Mouse (Mus musculus): ENCODE data around the gene Hspb8.
"Not testable (repeated sequence)": the region's sequence is repeated elsewhere in the genome, so short reads cannot be mapped to it uniquely, and the experiment has no call there.

Hspb8 gene

DNA sequence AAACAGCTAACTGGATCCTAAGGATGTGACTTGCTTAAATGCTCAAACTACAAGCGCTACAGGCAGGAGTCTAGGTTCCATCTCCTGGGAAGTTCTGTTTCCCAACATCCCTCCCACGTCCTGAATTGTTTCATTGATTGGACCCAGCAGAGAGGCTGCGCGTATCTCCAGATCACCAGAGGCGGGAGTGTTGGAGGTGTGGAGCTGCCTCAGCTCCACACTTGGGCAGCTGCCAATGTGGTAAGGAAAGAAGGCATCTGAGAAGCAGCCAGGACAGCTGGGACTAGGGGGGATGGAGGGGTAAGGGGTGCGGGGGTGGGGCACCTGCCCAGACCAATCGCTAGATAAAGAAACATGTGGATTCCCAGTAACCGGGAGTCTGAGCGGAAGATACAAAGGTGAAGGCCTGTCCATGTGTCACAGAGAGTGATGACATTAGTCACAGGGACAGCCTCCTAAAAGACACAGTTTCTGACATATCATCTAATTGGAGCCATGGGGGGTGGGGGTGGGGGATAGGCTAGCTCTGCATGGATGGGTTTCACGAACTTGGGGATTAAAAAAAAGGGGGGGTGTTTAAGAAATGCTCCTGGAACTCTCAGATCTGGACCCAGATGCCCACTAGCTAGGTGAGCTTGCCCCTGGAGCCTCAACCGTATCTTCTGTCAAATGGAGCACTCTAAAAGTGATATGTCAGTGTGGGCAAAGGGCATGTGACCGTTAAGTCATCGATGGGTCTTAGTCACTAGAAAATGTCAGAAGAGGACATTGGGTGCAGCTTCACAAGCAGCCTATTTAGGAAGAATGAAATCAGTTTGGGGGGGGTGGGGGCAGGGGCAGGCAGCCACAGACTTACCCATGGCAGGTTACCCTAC, 12.5 kb upstream of the Hspb8 start:
- DNase-seq (ENCODE audit: extremely low spot score, low read depth, low spot score) = no peak

DNA sequence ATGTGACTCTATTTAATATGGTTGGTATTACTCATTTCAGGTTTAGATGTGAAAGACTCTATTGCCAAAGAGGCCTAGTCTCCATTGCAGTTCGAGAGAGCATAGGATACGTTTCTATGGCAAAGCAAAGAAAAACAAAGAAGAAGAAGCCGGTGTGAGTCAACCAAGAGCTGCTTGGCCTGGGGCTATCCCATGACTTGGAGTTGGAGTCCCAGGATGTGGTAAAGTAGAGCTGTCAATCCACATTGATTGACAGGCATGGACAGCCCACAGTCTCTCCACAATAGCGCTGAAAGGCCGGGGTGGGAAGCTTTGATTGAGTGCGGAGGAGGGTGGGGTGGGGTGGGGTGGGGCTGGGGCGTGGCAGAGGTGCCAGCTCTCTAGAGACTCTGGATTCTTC, 10.2 kb upstream of the Hspb8 start:
- DNase-seq (ENCODE audit: extremely low spot score, low read depth, low spot score) = no peak

DNA sequence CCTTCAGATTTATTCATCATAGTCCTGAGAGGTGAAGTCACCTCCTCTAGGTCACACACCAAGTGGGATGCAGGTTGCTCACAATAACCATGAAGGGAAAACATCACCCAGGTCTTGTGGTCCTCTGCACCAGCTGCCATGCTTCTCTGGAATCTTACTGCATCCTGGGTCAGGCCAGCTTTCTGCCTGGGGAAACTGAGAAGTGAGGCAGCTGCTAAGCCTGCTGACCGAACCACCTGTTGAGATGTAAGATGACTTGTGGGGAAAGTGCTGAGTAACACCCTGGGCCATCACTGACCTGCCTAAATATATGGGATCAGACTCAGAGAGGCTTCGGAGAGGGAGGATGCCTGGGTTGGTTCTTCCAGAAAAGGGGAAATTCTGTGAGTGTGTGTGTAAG, 4.0 kb upstream of the Hspb8 start:
- DNase-seq (ENCODE audit: extremely low spot score, low read depth, low spot score) = no peak

DNA sequence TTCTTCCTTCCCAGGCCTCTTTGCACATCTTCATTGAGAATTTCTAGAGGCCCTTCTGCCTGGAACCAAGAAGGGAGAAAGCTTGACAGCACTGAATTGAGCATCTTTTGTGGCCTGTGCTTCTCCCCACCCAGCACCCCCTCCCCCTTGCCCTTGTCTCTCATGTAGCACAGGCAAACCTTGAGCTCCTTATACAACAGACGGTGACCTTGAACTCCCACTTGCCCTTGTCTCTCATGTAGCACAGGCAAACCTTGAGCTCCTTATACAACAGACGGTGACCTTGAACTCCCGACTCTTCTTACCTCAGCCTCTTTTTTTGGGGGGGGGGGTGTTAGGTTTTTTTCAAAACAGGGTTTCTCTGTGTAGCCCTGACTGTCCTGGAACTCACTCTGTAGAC, 3.0 kb upstream of the Hspb8 start:
- not testable (repeated sequence) for DNase-seq (ENCODE audit: extremely low spot score, low read depth, low spot score)

DNA sequence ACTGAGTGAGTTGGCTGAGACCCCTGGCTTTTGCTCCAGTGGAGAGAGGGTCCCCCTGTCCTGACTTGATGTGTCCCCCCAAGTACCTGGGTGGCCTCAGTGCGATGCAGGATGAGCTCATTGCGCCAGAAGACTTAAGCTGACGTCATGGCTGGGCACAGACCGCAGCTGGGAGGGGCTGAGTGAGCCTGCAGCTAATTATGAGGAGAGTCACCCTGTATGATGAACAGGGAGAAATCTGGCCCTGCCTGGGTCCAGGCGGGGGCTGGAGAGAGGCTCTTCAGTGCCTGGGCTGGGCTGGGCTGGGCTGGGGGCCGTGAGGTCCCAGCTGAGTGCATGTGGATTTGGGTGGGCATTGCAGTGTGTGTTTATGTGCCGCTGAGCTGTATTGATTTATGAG, 2.6 kb upstream of the Hspb8 start:
- no peak for DNase-seq (ENCODE audit: extremely low spot score, low read depth, low spot score)

DNA sequence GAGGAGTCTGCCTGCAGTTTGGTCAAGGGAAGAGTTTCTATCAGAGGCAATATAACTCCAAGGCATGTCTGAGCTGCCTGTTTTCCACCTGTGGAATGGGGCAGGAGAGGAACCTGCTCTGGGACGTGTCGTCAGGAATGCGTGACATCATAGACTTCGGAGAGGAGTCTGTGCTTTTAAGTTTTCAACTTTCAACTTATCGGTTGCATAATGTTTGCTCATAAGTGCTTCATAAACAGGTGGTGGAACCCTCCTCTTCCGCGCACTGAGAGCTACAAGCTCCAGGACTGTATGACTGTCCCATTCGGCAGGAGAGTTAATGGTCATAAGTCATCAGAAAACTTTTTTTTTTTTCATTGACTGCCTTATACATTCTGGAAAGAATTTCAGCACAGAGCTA, 1.1 kb upstream of the Hspb8 start:
- DNase-seq (ENCODE audit: extremely low spot score, low read depth, low spot score) = no peak

DNA sequence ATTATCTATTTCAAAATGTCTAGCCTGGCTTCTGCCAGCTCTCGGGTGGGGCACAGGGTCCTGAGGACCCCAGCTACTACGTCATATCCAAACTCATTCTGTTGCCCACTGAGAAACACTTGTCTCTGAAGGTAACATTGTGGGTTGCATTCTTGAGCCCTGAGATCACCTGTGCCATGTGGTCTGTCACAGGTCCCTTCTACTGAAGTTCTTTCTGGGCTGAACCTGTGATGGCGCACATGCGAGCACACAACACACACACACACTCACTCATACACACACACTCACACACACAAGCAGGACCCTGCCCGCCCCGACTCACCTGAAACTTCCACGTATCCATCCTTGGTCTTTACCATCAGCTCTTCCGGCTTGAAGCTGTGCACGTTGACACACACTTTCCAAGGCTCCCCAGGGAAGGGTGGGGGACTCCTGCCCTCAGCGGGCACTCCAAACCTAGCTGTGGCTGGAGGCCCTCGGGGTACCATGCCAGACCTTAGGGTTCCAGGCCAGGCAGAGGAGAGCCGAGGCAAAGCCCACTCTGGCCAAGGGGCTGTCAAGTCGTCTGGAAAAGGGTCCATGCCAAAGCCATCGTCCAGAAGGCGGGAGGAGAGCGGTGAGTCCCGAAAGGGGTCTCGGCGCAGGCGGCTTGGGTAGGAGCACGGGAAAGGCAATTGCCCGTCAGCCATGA, 728 bp downstream of the Hspb8 start:
- no peak for DNase-seq (ENCODE audit: extremely low spot score, low read depth, low spot score)

DNA sequence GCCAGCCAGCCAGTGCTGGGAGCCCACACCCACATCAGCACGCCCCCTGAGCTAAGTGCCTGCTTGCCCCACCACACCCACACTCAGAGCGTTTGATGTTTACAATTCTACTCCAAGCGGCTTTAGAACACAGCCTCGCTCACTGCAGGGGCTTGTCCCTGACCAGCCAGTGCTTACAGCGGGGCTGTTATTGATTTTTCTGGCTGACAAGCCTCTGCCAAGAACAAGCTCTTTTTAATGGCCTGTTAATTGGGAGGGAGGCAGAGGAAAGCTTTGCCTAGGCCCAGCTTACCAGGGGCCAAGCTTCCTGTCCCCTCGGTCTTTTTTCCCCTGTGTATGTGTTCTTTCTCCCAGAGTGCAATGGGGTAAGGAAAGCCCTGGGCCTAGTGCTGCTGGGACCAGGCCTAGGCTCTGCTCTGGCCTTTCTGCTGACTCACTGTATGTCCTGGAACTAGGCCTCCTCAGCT, 1.9 kb downstream of the Hspb8 start:
- DNase-seq (ENCODE audit: extremely low spot score, low read depth, low spot score) = peak; percentile 31

DNA sequence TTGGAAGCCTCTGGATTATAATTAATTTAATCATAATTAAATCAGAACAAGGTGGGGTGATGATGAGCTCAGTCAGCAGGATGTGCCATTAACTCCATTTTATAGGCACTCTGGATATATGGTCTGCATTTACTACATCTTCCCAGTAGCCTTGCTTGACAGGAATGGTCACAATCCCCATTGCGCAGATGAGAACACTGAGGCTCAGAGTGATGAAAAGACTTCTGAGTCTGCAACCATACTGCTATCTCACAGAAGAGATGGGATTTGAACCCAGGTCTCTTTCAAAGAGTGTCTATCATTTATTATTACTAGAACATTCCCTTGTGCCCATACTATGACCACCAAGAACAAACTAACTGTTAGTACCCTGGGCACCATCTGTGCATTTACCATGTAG, 2.5 kb downstream of the Hspb8 start:
- DNase-seq (ENCODE audit: extremely low spot score, low read depth, low spot score) = no peak

DNA sequence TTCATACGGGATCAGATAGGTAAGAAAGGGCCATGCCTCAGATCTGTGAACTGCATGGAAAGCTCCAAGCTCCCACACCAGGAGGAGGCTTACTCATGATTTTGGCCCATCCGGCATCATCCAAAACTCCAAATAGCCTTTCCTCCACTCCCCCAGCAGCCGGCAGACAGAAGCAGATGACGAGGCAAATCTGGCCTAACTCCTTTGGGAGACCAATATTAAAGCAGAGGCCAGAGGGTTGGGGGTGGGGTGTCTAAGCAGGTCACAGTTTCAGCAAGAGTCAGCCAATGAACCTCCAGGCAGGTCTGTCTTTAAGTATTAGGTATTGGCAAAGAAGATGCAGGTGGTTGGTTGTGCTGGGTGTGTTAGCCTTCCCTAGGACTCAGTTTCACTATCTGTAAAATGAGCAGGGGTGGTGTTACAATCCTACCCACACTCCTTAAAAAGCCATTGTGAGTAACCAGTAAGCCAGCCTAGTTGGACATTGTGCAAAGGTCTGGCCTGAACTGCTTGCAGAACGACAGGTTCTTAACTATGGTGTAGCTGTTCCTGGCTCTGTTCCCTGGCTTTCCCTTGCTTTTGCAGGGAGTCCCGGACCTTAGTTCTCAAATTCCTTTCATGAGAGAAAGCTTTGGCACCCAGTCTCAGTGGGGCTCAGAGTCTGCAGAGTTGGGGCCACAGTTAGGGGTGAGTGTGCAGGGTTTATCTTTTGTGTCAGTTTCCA, 3.2 kb downstream of the Hspb8 start:
- no peak for DNase-seq (ENCODE audit: extremely low spot score, low read depth, low spot score)

DNA sequence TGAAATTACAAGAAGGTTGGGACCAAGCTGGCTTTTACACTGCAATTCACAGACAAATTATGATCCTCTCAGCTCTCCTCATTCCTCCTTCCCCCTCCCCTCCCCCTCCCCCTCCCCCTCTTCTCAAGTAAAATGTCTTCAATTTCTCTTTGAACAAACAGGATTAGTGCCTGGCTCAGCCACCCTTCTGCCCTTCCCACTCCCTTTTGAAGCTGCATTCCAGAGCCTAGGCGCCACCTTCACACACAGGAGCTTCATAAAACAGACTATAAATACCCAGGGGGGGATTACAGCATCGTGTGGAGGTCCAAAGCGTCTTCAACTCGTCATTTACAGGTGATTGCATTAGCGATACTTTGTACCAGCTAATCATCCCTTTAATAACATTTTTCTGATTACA, 6.5 kb downstream of the Hspb8 start:
- DNase-seq (ENCODE audit: extremely low spot score, low read depth, low spot score) = no peak

DNA sequence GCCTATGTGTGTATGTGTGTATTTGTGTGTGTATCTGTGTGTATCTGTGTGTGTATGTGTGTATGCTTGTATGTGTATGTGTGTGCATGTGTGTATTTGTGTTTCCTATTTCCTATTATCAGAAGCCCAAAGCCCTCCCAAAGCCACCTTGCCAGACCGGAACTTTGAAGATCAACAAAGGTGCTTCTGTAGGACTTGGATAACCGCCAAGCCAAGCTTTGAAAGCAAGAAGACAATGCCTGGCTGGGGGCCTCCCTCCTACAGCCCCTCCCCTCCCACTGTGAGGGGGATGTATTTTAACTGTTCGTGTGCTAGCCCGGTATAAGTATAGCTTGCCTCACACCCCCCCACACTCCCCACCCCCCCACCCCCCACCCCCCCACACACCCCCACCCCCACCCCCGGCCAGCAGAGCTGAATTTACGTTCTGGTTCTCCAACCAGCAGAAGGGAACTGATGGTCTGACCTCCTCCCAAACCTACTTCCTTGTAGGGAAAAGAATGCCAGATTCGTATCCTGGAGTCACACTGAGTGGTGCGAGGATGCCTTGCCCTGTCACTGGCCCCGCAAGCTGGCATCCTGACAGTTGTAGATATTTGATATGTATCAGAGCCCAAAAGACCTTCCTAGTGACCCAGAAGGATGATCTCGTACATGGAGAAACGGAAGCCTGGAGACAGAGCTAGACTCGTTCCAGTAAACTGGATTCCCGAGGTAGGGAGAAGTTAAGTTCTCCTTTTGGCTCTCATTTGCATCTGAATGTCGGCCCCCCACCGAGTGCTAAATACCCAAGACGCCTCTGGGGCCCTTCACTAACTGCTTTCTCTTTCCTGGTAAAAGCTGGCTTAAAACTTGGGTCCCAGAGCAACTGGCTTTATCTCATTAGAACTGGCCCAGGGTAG, 12.7 kb downstream of the Hspb8 start:
- DNase-seq (ENCODE audit: extremely low spot score, low read depth, low spot score) = no peak

DNA sequence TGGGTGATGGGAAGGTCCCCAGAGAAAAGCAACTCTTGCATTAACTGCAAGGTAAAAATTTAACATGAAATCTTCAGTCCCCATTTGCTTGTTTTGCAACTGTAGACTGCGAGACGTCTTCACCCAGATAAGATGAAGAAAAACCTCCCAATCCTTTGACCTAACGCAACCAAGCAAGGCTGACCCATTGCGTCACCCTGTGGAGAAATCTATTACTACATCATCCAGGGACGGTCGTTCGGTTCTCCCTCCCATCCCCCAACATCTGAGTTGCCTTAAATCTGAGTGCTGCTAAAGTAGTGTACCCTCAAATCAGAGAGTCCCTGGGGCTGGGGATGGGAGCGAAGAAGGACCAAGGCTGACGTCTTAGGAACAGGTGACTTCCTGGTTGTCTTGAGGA, 13.7 kb downstream of the Hspb8 start:
- DNase-seq (ENCODE audit: extremely low spot score, low read depth, low spot score) = no peak

DNA sequence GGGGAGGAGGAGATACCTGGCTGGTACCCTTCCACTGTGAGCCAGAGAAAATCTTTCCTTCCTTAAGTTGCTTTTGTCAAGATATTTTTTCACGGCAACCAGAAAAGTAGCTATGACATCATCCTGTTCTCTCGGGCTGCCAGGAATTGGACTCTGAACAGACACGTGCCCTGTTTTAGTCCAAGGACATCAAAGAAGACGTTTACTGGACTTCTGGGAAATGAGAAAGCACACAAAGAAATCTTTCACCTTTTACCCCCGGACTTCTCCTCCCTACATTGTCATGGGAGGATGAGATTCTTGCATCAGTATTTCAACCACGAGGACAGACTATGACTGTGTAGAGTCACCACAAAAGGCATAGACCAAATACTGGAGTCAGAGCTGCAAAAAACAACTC, 14.7 kb downstream of the Hspb8 start:
- no peak for DNase-seq (ENCODE audit: extremely low spot score, low read depth, low spot score)

DNA sequence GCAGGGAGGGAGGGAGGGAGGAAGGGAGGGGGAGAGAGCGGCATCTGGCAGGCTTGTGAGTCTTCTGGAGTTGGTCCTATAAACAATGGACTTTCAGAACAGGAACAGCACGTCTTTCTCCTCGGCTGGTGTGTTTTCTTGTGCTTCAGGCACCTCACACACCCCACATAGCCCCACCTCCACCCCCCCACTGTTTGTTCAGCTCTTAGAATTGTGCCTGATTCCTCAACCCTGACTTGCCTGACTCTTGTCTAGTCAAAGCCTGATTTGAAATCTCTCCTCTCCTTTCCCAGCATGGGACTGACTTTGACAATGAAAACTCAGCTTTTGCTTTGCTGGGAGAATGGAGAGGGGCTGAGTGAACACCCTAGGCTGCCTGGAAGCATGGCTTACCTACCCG, 15.3 kb downstream of the Hspb8 start:
- DNase-seq (ENCODE audit: extremely low spot score, low read depth, low spot score) = no peak

DNA sequence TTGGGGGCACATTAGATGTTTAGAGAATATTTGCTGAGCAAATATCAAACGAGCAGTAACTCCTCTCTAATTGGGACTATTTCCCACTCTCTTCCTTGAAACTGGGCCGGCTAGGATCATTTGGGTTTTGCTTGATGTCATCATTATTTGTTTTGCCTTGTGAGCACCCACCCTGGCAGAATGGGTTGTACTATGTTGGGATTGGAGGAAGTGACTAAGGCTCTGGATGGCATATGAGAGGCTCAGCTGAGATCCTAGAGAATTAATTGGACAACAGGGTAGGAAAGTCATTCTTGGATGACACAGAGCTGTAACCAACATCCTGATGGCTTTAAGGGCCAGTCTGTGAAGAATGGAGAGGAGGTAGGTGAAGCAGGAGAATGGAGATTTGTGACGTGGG, 16.2 kb downstream of the Hspb8 start:
- no peak for DNase-seq (ENCODE audit: extremely low spot score, low read depth, low spot score)

DNA sequence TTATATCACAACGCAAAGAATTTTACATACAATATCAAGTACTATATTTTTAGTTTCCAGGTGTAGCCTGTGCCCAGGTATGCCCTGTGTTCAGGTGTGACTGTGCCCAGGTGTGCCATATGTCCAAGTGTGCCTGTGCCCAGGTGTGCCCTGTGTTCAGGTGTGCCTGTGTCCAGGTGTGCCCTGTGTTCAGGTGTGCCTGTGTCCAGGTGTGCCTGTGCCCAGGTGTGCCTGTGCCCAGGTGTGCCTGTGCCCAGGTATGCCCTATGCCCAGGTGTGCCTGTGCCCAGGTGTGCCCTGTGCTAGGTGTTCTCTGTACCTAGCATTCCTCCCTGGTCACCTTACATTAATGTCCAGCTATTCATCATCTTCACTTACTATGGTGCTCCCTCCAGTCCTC, 16.7 kb downstream of the Hspb8 start:
- DNase-seq (ENCODE audit: extremely low spot score, low read depth, low spot score) = no peak

DNA sequence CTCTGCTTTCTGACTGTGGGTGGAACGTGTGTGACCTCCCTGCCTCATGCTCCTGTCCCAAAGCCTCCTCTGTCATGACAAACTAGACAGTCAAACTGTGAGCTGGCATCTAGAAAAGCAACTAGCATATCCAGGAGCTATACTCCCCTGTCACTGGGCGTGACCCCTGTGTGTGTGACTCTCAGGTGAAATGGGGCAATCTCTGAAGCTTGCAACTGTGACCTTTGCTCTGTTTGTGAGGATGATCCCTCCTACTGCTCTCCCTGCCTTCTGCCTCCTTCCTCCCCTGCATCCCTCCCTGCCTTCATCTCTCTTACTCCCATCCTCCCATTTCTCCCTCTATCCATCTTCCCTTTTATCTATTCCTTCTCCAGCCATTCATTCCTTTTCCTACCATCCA, 18.6 kb downstream of the Hspb8 start:
- DNase-seq (ENCODE audit: extremely low spot score, low read depth, low spot score) = no peak

DNA sequence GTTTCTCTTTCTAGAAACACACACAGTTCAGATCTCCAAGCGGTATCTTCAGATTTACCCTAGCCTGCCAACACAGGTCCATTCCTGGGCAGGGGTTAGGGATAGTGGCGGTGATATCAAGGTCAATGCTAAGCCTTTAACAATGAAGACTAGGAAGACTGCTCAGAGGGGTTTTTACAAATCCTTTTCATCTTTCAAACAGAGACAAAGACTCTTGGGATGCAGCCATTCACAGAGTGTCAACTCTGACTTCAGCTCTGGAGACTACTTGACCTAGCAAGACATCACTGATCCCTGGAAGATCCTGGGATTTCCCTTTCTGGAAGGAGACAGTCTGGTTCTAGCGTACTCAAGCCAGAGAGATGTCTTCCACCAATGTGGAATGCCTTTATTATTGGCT, 21.9 kb downstream of the Hspb8 start:
- DNase-seq (ENCODE audit: extremely low spot score, low read depth, low spot score) = no peak

DNA sequence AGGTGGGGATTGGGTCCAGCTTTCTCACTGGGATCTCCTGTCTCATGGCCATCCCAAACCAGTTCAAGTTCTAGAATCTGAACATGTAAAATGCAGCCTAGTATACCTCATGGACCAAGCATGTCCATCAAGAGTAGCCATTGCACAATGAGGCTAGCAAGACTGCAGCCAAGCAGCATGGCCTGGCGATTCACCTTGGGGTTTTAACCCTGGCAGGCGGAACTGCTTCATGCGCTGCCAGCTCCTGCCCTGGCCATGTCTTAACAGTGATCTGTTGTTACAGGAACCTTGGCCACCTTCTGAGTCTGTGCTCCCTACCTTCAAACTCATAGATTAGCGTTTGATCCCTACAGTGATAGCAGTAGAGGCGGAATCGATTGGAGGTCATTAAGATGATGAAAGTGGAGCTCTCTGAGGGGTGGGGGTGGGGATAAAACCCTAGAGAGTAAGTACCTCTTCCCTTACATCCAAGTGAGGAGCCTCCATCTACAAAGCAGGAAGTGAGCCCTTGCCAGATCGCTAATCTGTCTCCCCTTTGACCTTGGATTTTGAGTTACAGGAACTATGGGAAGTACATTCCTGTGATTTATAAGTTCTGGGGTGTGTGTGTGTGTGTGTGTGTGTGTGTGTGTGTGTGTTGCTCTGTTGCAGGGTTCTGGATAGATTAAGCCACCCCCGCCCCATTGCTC, 22.5 kb downstream of the Hspb8 start:
- no peak for DNase-seq (ENCODE audit: extremely low spot score, low read depth, low spot score)
